In the genomic region with DNA sequence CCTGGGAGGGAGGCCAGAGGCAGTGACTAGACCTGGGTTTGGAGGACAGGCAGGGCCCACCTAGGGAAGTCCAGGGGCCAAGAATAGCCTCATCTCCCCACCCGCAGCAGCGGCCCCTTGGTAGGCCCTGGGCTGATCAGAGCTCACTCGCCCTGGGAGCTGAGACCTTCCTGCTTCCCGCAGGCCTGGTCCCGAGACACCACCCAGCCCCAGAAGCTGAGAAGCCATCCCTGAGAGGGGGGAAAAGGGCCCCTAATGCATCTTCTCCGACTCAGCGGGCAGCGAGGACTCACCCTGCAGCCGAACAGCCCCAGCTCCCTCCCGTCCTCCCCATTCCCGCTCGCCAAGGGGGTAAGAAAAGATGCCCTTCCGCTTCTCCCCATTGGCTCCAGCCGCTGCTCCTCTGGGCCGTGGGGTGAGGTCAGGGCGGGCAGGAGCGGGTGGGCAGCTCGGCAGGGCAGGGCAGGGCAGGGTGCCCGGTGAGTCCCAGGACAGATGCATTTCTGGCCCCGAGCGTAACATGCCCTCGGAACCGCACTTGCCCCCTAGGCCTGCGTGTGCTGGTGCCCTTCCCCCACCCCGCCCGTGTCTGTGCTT, we compare ENCODE assay signal across 9 mouse cellular contexts.
DNase-seq lines count a peak whose midpoint lies in the region; ATAC-seq lines count a peak whose summit lies in the region.
"Had no signal": no experiment of that assay in that cellular context is flagged by ENCODE, and none has a peak within 500 bp of the region (broad histone marks: within the 10 kb centered on the region; RNA-seq: fewer than 3 reads in every experiment).

No protein-coding gene starts in this region.

- peaks cover 77% of the 10 kb centered on the region for H3K27me3 ChIP-seq in heart, embryonic 10.5 days (ENCODE audit: insufficient read depth, poor library complexity, severe bottlenecking)
- H3K27me3 ChIP-seq in hindbrain, embryonic 15.5 days = no peaks in the 10 kb centered on the region
- no peaks in the 10 kb centered on the region for H3K27me3 ChIP-seq in midbrain, embryonic 16.5 days (ENCODE audit: control insufficient read depth, insufficient read depth, low read depth, low read length)

- H3K9me3 ChIP-seq in heart, embryonic 10.5 days = no peaks in the 10 kb centered on the region
- no peaks in the 10 kb centered on the region for H3K9me3 ChIP-seq in hindbrain, embryonic 15.5 days
- no peaks in the 10 kb centered on the region for H3K9me3 ChIP-seq in midbrain, embryonic 16.5 days (replicated peaks; ENCODE audit: control insufficient read depth, low read length, poor library complexity, severe bottlenecking)

- peaks cover 28% of the 10 kb centered on the region for H3K4me1 ChIP-seq in heart, embryonic 10.5 days
- H3K4me1 ChIP-seq in hindbrain, embryonic 15.5 days (replicated peaks) = peaks cover 20% of the 10 kb centered on the region
- peaks cover 12% of the 10 kb centered on the region for H3K4me1 ChIP-seq in midbrain, embryonic 16.5 days (ENCODE audit: control insufficient read depth, insufficient read depth, low read length)

- peak overlapping the region; percentile 51 for H3K4me2 ChIP-seq in hindbrain, embryonic 15.5 days
- H3K4me2 ChIP-seq in midbrain, embryonic 16.5 days (ENCODE audit: low read length) = peak overlapping the region; percentile 52

- DNase-seq in heart, embryonic 10.5 days (ENCODE audit: low spot score) = no peak
- no peak for DNase-seq in heart, adult 11 months
- peak; percentile 38 for DNase-seq in embryo, embryonic 10.5 days (ENCODE audit: low spot score)
- DNase-seq in adrenal gland, adult 8-10 months = no peak
- DNase-seq in thymus, postnatal 14 days = no peak
- DNase-seq in layer of hippocampus, adult 9-11 months = no peak

- 0 out of 2 replicates have a peak, but pooled peaks cover 7% of the 10 kb centered on the region for H3K36me3 ChIP-seq in heart, embryonic 10.5 days
- peaks cover 4% of the 10 kb centered on the region for H3K36me3 ChIP-seq in hindbrain, embryonic 15.5 days
- H3K36me3 ChIP-seq in midbrain, embryonic 16.5 days (ENCODE audit: control insufficient read depth, insufficient read depth, low read length) = peaks cover 5% of the 10 kb centered on the region; the same call in 1 of the 2 replicates
- H3K36me3 ChIP-seq: G1E had no signal

- peak overlapping the region; percentile 90 for H3K27ac ChIP-seq in heart, embryonic 10.5 days
- no peak overlapping the region for H3K27ac ChIP-seq in hindbrain, embryonic 15.5 days (replicated peaks)
- 0 out of 2 replicates have a peak overlapping the region, but pooled peaks have one; percentile 24 for H3K27ac ChIP-seq in midbrain, embryonic 16.5 days (ENCODE audit: low read length)

- H3K9ac ChIP-seq in hindbrain, embryonic 15.5 days = peak overlapping the region; percentile 21
- peak overlapping the region; percentile 62; the same call in 1 of the 2 replicates for H3K9ac ChIP-seq in midbrain, embryonic 16.5 days (ENCODE audit: low read depth, low read length)

- 5% methylated on average over 26 of the region's 26 CpGs for whole genome bisulfite sequencing in heart, embryonic 10.5 days
- WGBS in hindbrain, embryonic 15.5 days = 6% methylated on average over 25 of the region's 26 CpGs
- 5% methylated on average over 26 of the region's 26 CpGs for WGBS in midbrain, embryonic 16.5 days

- no peak for ATAC-seq in hindbrain, embryonic 15.5 days (ENCODE audit: low FRiP score, low read depth)
- peak; percentile 33; the same call in 1 of the 2 replicates for ATAC-seq in midbrain, embryonic 16.5 days

- peak overlapping the region; percentile 60 for H3K4me3 ChIP-seq in heart, embryonic 10.5 days
- H3K4me3 ChIP-seq in hindbrain, embryonic 15.5 days = peak overlapping the region; percentile 18
- 0 out of 2 replicates have a peak overlapping the region, but pooled peaks have one; percentile 5 for H3K4me3 ChIP-seq in midbrain, embryonic 16.5 days (ENCODE audit: low read depth, low read length)

Comparison
In these comparisons a context has a peak if more than half of its experiments do, and no peak if none do; other contexts are left out.
1. H3K4me3 ChIP-seq: peak in every context shown above with its lines; median percentile 60 in heart, embryonic 10.5 days; 18 in hindbrain, embryonic 15.5 days; 5 in midbrain, embryonic 16.5 days.